Mouse (Mus musculus): ENCODE results near the gene Socs1.

The Socs1 gene

DNA sequence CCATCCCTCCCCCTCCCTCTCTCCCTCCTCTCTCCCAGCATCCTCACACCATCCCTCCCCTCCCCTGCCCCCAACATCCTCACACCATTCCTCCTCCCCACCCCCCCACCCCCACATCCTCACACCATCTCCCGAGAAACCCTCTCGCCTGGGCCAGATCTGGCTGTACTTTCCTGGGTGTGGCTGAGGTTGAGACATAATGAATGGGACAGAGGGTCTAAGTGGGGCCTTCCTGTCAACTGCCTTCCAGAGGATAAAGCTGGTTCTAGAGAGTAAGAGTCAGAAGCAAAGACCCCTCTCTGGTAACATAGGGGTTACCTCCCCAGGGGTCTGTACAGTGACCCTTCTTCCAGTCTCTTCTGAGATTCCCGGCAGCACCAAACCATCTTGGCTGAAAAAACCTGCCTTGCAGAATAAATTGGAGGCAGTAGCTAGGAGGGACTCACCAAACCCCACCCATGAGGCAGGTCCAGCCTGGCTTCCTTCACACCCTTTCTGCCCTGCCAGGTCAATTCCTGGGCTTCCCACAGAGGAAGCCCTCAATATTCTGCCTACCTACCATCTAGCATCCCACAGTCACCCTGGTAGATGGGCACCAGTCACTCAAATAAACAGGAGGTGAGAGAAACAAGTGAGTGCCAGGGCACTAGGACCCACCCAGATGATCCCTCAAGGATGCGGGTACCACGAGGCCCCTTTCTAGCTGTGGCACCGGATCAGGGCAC lies 21.6 kb downstream of the Socs1 start:
- DNase-seq (ENCODE audit: low spot score), result no peak

GRCm38 (mm10) chr16:10762569-10763180 lies 22.7 kb downstream of the Socs1 start:
- no peak for DNase-seq (ENCODE audit: low spot score)

- DNase-seq (ENCODE audit: low spot score), result peak; percentile 40
Measured at GRCm38 (mm10) chr16:10761182-10761581, 24.2 kb downstream of the Socs1 start.

DNA sequence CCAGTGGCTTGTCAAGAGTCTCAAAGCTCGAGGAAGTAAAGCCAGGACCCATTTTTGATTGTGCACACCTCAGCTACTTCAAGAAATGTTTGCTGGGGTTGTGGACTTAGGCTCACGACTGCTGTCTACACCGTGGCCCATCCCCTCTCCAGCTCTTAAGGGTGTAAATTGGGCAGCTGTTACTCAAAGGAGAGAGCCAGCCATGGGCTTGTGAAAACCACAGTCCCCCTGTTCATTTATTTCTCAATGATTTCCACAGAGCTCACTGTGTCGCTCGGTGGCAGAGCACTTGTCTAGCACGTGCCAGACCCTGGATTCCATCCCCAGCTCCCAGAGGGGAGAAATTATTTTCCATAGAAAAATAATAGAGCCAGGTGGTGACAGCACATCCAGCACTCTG lies 29.2 kb downstream of the Socs1 start:
- DNase-seq (ENCODE audit: low spot score), result no peak

GRCm38 (mm10) chr16:10754521-10755296 lies 30.6 kb downstream of the Socs1 start:
- peak; percentile 60 for DNase-seq (ENCODE audit: low spot score)

- peak; percentile 80 for DNase-seq (ENCODE audit: low spot score)
Measured at GRCm38 (mm10) chr16:10749824-10750223, 35.5 kb downstream of the Socs1 start.

DNA sequence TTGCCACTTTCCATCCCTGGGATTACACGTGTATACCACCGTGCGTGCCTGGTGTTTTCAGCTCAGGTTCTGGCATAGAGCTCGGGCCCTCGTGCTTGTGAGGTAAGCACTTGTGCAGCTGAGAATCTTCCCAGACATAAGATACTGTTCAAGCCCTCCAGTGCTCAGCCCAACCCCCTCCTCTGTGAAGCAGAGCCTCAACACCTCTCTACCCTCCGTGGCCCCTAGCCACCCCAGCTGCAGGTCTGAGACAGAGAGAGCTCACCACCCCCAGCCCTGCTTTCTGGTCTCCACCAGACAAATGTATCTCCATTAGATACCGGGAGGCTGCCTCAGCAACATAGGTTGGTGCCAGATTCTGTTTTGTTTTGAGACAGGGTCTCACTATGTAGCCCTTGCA lies 36.1 kb downstream of the Socs1 start:
- DNase-seq (ENCODE audit: low spot score), result no peak

DNA sequence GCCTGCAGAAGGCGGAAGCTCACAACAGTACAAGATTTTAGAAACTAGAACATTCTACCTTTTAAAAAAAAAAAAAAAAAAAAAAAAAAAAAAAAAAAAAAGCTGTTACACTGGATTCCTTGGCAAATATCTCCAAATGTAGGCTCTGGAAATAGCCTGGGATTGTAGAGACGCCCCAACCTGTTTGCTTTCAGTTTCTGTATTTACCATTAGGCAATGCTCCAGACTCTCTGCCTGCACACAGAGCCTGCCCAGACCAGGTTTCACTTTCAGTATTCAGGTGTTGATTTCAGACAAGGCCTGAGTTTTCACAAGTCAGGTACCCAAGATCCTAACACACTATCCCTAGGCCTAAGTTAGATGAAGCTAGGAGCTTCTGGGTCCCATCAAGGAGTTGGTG lies 44.3 kb downstream of the Socs1 start:
- no peak for DNase-seq (ENCODE audit: low spot score)

- DNase-seq (ENCODE audit: low spot score), result no peak
Measured at GRCm38 (mm10) chr16:10739854-10740398, 45.4 kb downstream of the Socs1 start.

DNA sequence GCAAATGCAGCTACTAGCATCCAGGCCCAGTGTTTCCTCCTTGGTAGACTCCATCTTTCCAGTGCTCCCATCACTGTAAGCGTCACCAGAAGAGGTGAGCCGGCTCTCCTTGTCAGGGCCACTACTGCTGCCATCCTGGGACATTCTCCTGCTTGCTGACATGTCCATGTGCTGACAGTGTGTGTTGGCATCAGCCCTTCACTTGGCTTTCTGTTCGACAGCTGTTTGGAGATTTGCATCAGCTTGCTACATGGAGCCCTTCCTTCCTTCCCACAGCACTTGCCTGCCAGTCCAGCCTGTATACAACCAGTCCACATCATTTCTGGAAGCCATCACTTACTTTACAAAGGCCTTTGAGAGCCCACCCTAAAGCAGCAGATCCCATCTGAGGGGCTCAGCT lies 46.5 kb downstream of the Socs1 start:
- no peak for DNase-seq (ENCODE audit: low spot score)

DNA sequence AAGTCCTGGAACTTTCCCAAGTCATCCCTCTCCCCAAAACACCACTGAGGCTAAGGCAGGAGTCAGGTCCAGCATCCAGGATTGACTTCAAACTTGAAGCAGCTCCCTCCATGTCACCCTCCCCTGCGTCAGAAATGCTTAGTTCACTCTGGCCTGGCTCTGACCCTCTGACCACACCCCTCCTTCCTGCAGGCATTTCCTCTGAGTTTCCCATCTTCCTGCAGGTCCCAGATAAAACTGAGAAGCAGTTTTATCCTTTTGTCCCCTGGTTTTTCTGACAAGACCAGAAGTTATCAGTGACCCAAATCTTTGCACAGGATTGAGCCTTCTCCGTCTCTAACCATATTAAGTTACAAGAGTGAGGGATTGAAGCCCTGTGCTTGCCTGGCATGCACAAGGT lies 47.8 kb downstream of the Socs1 start:
- DNase-seq (ENCODE audit: low spot score), result no peak

DNA sequence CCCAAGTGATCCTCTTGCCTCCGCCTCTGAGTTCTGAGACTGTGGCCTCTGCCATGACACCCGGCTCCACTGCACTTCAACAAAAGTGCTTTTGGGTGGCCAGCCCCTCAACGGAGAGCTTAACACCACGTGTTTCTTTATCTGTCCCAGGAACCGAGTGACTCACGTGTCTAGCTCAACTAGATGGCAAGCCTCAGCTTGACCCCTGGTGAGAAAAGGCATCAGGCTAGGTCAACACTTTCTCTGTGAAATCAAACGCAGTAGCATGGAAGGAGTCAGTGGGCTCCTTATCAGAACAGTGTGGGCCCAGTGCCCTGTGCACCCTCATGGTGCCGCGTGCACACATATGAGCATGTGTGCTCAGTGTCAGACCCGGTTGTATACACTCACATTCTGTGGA lies 49.0 kb downstream of the Socs1 start:
- DNase-seq (ENCODE audit: low spot score), result no peak

GRCm38 (mm10) chr16:10735781-10736180 lies 49.6 kb downstream of the Socs1 start:
- DNase-seq (ENCODE audit: low spot score), result no peak

DNA sequence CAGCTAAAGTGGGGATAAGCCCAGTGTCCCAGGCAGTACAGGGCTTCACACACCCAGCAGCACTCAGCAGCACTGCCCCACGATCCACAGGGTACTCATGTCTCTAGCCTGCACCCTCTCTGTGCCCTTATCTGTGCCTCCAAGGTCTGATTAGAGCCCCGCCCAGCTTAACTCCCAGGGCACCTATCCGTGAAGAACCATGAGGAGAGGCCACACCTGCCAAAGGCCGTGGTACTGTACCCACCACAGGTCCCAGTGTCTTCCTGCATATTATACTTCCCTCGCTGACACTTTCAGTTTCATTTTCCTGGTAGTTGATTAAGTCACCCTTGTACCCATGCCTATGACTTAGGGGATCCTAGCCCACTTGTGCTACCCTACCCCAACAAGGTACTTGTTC lies 52.9 kb downstream of the Socs1 start:
- no peak for DNase-seq (ENCODE audit: low spot score)

All from MN1 (cell line).